Mouse (Mus musculus) forebrain, embryonic 11.5 days (tissue): Measurements from ENCODE around the gene Etv6. TPM values are rescaled to one million over a fixed set of nuclear protein-coding genes. Genes with fewer than 3 reads are reported as not detected.

Source experiments
- ATAC-seq: fragments of 200-750 bp; cut with Nextera tagmentation; replicated peaks from 2 replicates; pipeline ENCODE4 v1.8.0; 2017; ENCODE audit warnings: moderate TSS enrichment; ENCODE audit not compliant: low FRiP score
- DNase-seq: peaks from one replicate; pipeline ENCODE4 v3.0.0-alpha.2; 2017; ENCODE audit warnings: low spot score
- H3K27ac ChIP-seq: fragments of 300-500 bp; sonication (generic); 2 replicates; pipeline ENCODE4 v1.5.1; 2014; ENCODE audit warnings: low read depth, low read length
- H3K27me3 ChIP-seq: fragments of 300-500 bp; sonication (generic); 2 replicates; pipeline ENCODE4 v1.6.1; 2014; ENCODE audit warnings: mild to moderate bottlenecking, low read length, mixed read lengths; ENCODE audit not compliant: control insufficient read depth, insufficient read depth
- H3K36me3 ChIP-seq: fragments of 300-500 bp; sonication (generic); 2 replicates; pipeline ENCODE4 v1.6.1; 2014; ENCODE audit warnings: mild to moderate bottlenecking, low read length, moderate library complexity, mixed read lengths; ENCODE audit not compliant: control insufficient read depth, insufficient read depth
- H3K4me1 ChIP-seq: fragments of 300-500 bp; sonication (generic); replicated peaks from 2 replicates; pipeline ENCODE4 v1.6.1; 2014; ENCODE audit warnings: low read length, mixed read lengths; ENCODE audit not compliant: control insufficient read depth, insufficient read depth
- H3K4me2 ChIP-seq: fragments of 300-500 bp; sonication (generic); 2 replicates; pipeline ENCODE4 v1.6.1; 2014; ENCODE audit warnings: low read depth, mild to moderate bottlenecking, low read length, moderate library complexity, mixed read lengths; ENCODE audit not compliant: severe bottlenecking
- H3K4me3 ChIP-seq: fragments of 300-500 bp; sonication (generic); 2 replicates; pipeline ENCODE4 v1.5.1; 2014; ENCODE audit warnings: low read depth, low read length
- H3K9ac ChIP-seq: fragments of 300-500 bp; sonication (generic); 2 replicates; pipeline ENCODE4 v1.6.1; 2014; ENCODE audit warnings: low read length
- H3K9me3 ChIP-seq: fragments of 300-500 bp; sonication (generic); 2 replicates; pipeline ENCODE4 v1.6.1; 2016; ENCODE audit warnings: low read length, mixed read lengths; ENCODE audit not compliant: control insufficient read depth
- WGBS: fragments of 180-500 bp; shearing (Covaris S2); extraction: QIAGEN DNeasy Blood & Tissue Kit; methylation state at CpG from one replicate; pipeline ENCODE4 v1.1.7; 2014; 5-methylcytosine and 5-hydroxymethylcytosine counted together
- polyA plus RNA-seq: library from polyadenylated mRNA; unstranded; fragments of >200 nt; fragmentation: Nextera tagmentation; extraction: Ambion mirVana; gene quantifications from 2 replicates; pipeline ENCODE4 v1.2.1, GENCODE M21; 2014

Gene Etv6
- polyA plus RNA-seq, 1 experiment from 2014 or later, result 20.9 TPM

DNA sequence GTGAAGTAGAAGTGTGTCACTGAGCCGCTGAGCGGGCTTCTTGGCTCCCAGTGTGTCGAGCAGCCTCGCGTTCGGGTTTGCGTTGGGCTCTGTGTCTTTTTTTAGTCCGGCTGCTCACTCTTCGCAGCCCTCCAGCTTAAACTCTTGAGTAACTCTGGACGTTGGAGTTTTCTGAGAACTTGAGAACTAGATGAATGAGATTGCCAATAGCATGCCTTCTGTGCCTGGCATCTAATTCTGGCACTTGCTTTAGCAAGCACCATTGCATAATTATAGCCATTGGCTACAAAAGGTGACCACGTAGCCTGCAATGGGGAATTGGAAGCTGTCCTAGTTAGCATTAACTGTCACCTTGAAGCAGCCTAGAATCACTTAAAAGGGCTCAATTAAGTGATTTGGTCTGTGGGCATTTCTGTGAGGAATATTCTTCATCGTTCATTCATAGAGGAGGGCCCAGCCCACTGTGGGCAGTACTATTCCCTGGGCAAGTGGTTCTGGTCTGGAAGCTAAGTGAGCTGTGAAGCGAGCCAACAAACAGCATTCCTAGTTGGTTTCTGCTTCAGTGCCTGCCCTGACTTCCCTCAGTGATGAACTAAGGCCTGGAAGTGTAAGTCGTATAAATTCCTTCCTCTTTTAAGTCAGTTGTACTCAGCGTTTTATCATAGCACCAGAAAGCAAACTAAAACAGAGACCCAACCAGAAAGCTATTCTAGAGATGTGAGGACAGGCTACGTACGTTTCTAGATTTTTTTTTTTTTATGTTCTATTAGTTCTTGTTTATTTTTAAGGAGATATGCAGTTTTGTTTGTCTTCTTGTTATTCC lies 136.6 kb downstream of the Etv6 start:
- Histone ChIP-seq H3K36me3 (no peaks in the 10 kb centered on the region), H3K9me3 (no peaks in the 10 kb centered on the region), H3K9ac (no peak overlapping the region), H3K4me1 (no peaks in the 10 kb centered on the region), H3K27me3 (no peaks in the 10 kb centered on the region), H3K4me2 (no peak overlapping the region), H3K4me3 (no peak overlapping the region), H3K27ac (no peak overlapping the region)
- 94% methylated on average over 17 of the region's 17 CpGs for WGBS
- ATAC-seq (no peak), DNase-seq (no peak)

GRCm38 (mm10) chr6:134173439-134173838 lies 137.9 kb downstream of the Etv6 start:
- Histone ChIP-seq H3K4me2 (no peak overlapping the region), H3K9ac (no peak overlapping the region), H3K4me3 (no peak overlapping the region), H3K36me3 (no peaks in the 10 kb centered on the region), H3K9me3 (no peaks in the 10 kb centered on the region), H3K4me1 (no peaks in the 10 kb centered on the region), H3K27me3 (no peaks in the 10 kb centered on the region), H3K27ac (no peak overlapping the region)
- WGBS, result 84% methylated on average over 6 of the region's 6 CpGs
- ATAC-seq, result no peak
- DNase-seq, result no peak

DNA sequence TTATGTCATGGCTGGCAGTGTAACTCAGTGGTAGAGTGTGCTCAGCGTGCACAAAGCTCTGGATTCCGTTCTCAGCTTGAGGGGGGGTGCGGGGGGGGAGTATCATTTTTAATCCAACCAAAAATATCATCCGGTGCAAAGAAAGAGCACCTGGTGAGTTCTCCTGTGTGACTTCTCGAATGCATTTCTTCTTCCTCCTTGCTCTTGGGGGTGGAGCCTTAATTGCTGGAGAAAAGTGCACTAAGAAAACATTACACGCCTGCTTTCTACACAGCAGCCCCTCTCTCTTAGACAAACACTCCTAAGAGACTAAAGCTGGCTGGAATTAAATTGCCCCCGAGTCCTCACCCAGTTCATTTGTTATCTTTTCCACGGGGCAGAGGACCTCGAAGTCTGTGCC lies 139.6 kb downstream of the Etv6 start:
- Histone ChIP-seq H3K4me1 (no peaks in the 10 kb centered on the region), H3K9ac (no peak overlapping the region), H3K4me2 (no peak overlapping the region), H3K36me3 (no peaks in the 10 kb centered on the region), H3K27ac (no peak overlapping the region), H3K27me3 (no peaks in the 10 kb centered on the region), H3K4me3 (no peak overlapping the region), H3K9me3 (no peaks in the 10 kb centered on the region)
- no peak for ATAC-seq
- WGBS, result 74% methylated on average over 9 of the region's 9 CpGs
- no peak for DNase-seq

GRCm38 (mm10) chr6:134177196-134177595 lies 141.7 kb downstream of the Etv6 start:
- no peak overlapping the region for H3K4me2 ChIP-seq
- H3K27ac ChIP-seq, result no peak overlapping the region
- DNase-seq (no peak), ATAC-seq (no peak)
- no peak overlapping the region for H3K4me3 ChIP-seq
- no peak overlapping the region for H3K9ac ChIP-seq
- 90% methylated on average over 5 of the region's 5 CpGs for WGBS
- no peaks in the 10 kb centered on the region for H3K9me3 ChIP-seq
- H3K36me3 ChIP-seq, result no peaks in the 10 kb centered on the region
- no peaks in the 10 kb centered on the region for H3K4me1 ChIP-seq
- H3K27me3 ChIP-seq, result no peaks in the 10 kb centered on the region

- Histone ChIP-seq H3K27me3 (no peaks in the 10 kb centered on the region), H3K27ac (no peak overlapping the region), H3K36me3 (no peaks in the 10 kb centered on the region), H3K4me3 (no peak overlapping the region), H3K9ac (no peak overlapping the region), H3K4me2 (no peak overlapping the region), H3K9me3 (no peaks in the 10 kb centered on the region), H3K4me1 (no peaks in the 10 kb centered on the region)
- DNase-seq, result no peak
- 88% methylated on average over 17 of the region's 17 CpGs for WGBS
- ATAC-seq, result no peak
These were observed 146.9 kb downstream of the Etv6 start for GRCm38 (mm10) chr6:134182301-134182948.

- Histone ChIP-seq H3K4me3 (no peak overlapping the region), H3K4me1 (no peaks in the 10 kb centered on the region), H3K27me3 (no peaks in the 10 kb centered on the region), H3K36me3 (no peaks in the 10 kb centered on the region), H3K4me2 (no peak overlapping the region), H3K27ac (no peak overlapping the region), H3K9me3 (no peaks in the 10 kb centered on the region), H3K9ac (no peak overlapping the region)
- DNase-seq (no peak), ATAC-seq (no peak)
- WGBS, result 87% methylated on average over 11 of the region's 11 CpGs
These were observed 148.3 kb downstream of the Etv6 start for GRCm38 (mm10) chr6:134183592-134184342.

DNA sequence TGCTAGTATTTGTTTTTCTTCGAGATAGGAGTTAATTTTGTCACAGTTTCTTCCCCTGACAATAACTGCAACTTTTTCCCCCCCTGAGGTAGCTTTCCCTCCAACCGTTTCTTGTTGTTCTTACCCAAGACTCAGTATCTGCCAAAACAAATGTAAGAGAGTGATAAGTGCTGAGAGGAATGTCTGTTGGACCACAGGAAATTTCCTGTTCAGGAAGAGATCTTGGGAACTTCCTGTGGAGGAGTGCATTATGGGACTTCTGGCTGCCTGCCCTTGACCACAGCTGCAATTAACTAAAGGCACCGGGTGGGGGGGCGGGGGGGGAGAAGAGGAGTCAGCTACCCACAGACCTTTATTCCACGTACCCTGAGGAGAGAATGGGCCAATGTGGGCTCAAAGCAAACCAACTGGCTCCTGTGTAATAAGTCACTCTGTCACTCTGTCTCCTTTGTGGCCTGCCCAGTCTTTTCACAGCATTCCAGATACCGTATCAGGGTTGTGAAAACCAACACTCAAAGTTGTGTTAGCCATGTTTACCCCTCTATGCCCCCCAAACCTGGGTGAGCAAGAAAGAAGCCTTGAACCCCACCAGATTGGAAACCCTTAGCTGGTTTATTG lies 150.9 kb downstream of the Etv6 start:
- 88% methylated on average over 6 of the region's 6 CpGs for WGBS
- no peak for DNase-seq
- H3K36me3 ChIP-seq, result no peaks in the 10 kb centered on the region

GRCm38 (mm10) chr6:134188719-134189118 lies 153.2 kb downstream of the Etv6 start:
- no peaks in the 10 kb centered on the region for H3K27me3 ChIP-seq
- H3K4me3 ChIP-seq, result no peak overlapping the region
- DNase-seq, result no peak
- ATAC-seq, result 0 out of 2 replicates have a peak, but pooled peaks have one; percentile 40
- no peak overlapping the region for H3K9ac ChIP-seq
- no peak overlapping the region for H3K27ac ChIP-seq
- no peak overlapping the region for H3K4me2 ChIP-seq
- no peaks in the 10 kb centered on the region for H3K36me3 ChIP-seq
- WGBS, result 56% methylated on average over 3 of the region's 3 CpGs
- H3K4me1 ChIP-seq, result peaks cover 7% of the 10 kb centered on the region
- no peaks in the 10 kb centered on the region for H3K9me3 ChIP-seq

More for the DNA sequence above, 150.9 kb downstream of the Etv6 start:
- Histone ChIP-seq H3K27me3 (no peaks in the 10 kb centered on the region), H3K4me1 (peaks cover 7% of the 10 kb centered on the region), H3K27ac (no peak overlapping the region), H3K4me2 (no peak overlapping the region), H3K9ac (no peak overlapping the region), H3K9me3 (no peaks in the 10 kb centered on the region), H3K4me3 (no peak overlapping the region)
- no peak for ATAC-seq
